Mouse (Mus musculus): ENCODE data around the gene Eif4e2. TPM values are rescaled to one million over a fixed set of nuclear protein-coding genes. Genes with fewer than 3 reads are reported as not detected.

Gene Eif4e2
- polyA plus RNA-seq, 1 experiment from 2014 or later, result 152 TPM

- H3K9me3 ChIP-seq (ENCODE audit: control insufficient read depth, low read length), result no peaks in the 10 kb centered on the region
- H3K9ac ChIP-seq (ENCODE audit: low read depth, low read length), result no peak overlapping the region
- no peak for DNase-seq (ENCODE audit: low spot score)
- H3K36me3 ChIP-seq (ENCODE audit: control insufficient read depth, insufficient read depth, low read length), result no peaks in the 10 kb centered on the region
- H3K27ac ChIP-seq (ENCODE audit: low read depth, low read length), result no peak overlapping the region
- no peak for ATAC-seq (replicated peaks; ENCODE audit: low FRiP score)
- no peak overlapping the region for H3K4me3 ChIP-seq (ENCODE audit: low read depth, low read length)
- peaks cover 22% of the 10 kb centered on the region for H3K27me3 ChIP-seq (replicated peaks; ENCODE audit: control insufficient read depth, insufficient read depth, low read length)
- 23% methylated on average over 17 of the region's 17 CpGs for WGBS
- no peaks in the 10 kb centered on the region; the same call in 1 of the 2 replicates for H3K4me1 ChIP-seq (replicated peaks; ENCODE audit: control insufficient read depth, insufficient read depth, low read length)
- H3K4me2 ChIP-seq, result no peak overlapping the region
These were observed 7.4 kb upstream of the Eif4e2 start for GRCm38 (mm10) chr1:87206339-87206738.

GRCm38 (mm10) chr1:87211431-87211830 lies 2.3 kb upstream of the Eif4e2 start:
- H3K4me2 ChIP-seq, result no peak overlapping the region
- H3K4me1 ChIP-seq (replicated peaks; ENCODE audit: control insufficient read depth, insufficient read depth, low read length), result peaks cover 20% of the 10 kb centered on the region
- ATAC-seq (replicated peaks; ENCODE audit: low FRiP score) (no peak), DNase-seq (ENCODE audit: low spot score) (no peak)
- no peak overlapping the region for H3K4me3 ChIP-seq (ENCODE audit: low read depth, low read length)
- no peaks in the 10 kb centered on the region for H3K36me3 ChIP-seq (ENCODE audit: control insufficient read depth, insufficient read depth, low read length)
- peaks cover 16% of the 10 kb centered on the region for H3K27me3 ChIP-seq (replicated peaks; ENCODE audit: control insufficient read depth, insufficient read depth, low read length)
- no peak overlapping the region for H3K9ac ChIP-seq (ENCODE audit: low read depth, low read length)
- no peaks in the 10 kb centered on the region for H3K9me3 ChIP-seq (ENCODE audit: control insufficient read depth, low read length)
- WGBS, result 78% methylated on average over 4 of the region's 4 CpGs
- no peak overlapping the region for H3K27ac ChIP-seq (ENCODE audit: low read depth, low read length)

- ATAC-seq (replicated peaks; ENCODE audit: low FRiP score) (no peak), DNase-seq (ENCODE audit: low spot score) (no peak)
- peak overlapping the region; percentile 77 for H3K4me2 ChIP-seq
- no peaks in the 10 kb centered on the region for H3K27me3 ChIP-seq (replicated peaks; ENCODE audit: control insufficient read depth, insufficient read depth, low read length)
- H3K4me1 ChIP-seq (replicated peaks; ENCODE audit: control insufficient read depth, insufficient read depth, low read length), result peaks cover 22% of the 10 kb centered on the region
- H3K36me3 ChIP-seq (ENCODE audit: control insufficient read depth, insufficient read depth, low read length), result peaks cover 4% of the 10 kb centered on the region; the same call in 1 of the 2 replicates
- peak overlapping the region; percentile 99 for H3K9ac ChIP-seq (ENCODE audit: low read depth, low read length)
- no peaks in the 10 kb centered on the region for H3K9me3 ChIP-seq (ENCODE audit: control insufficient read depth, low read length)
- peak overlapping the region; percentile 92 for H3K4me3 ChIP-seq (ENCODE audit: low read depth, low read length)
- peak overlapping the region; percentile 99 for H3K27ac ChIP-seq (ENCODE audit: low read depth, low read length)
- 19% methylated on average over 4 of the region's 4 CpGs for WGBS
These were observed 1.0 kb downstream of the Eif4e2 start for GRCm38 (mm10) chr1:87214748-87215147.

GRCm38 (mm10) chr1:87217938-87218337 lies 4.2 kb downstream of the Eif4e2 start:
- Histone ChIP-seq H3K27ac (ENCODE audit: low read depth, low read length) (no peak overlapping the region), H3K9ac (ENCODE audit: low read depth, low read length) (no peak overlapping the region), H3K4me1 (replicated peaks; ENCODE audit: control insufficient read depth, insufficient read depth, low read length) (peaks cover 21% of the 10 kb centered on the region), H3K4me2 (no peak overlapping the region), H3K36me3 (ENCODE audit: control insufficient read depth, insufficient read depth, low read length) (peaks cover 29% of the 10 kb centered on the region), H3K4me3 (ENCODE audit: low read depth, low read length) (no peak overlapping the region), H3K27me3 (replicated peaks; ENCODE audit: control insufficient read depth, insufficient read depth, low read length) (no peaks in the 10 kb centered on the region), H3K9me3 (ENCODE audit: control insufficient read depth, low read length) (no peaks in the 10 kb centered on the region)
- 59% methylated on average over 3 of the region's 3 CpGs for WGBS
- DNase-seq (ENCODE audit: low spot score) (no peak), ATAC-seq (replicated peaks; ENCODE audit: low FRiP score) (no peak)

GRCm38 (mm10) chr1:87225739-87226138 lies 12.0 kb downstream of the Eif4e2 start:
- Histone ChIP-seq H3K4me2 (no peak overlapping the region), H3K36me3 (ENCODE audit: control insufficient read depth, insufficient read depth, low read length) (peaks cover 57% of the 10 kb centered on the region), H3K4me3 (ENCODE audit: low read depth, low read length) (no peak overlapping the region), H3K27ac (ENCODE audit: low read depth, low read length) (no peak overlapping the region), H3K9me3 (ENCODE audit: control insufficient read depth, low read length) (no peaks in the 10 kb centered on the region), H3K9ac (ENCODE audit: low read depth, low read length) (no peak overlapping the region), H3K27me3 (replicated peaks; ENCODE audit: control insufficient read depth, insufficient read depth, low read length) (no peaks in the 10 kb centered on the region), H3K4me1 (replicated peaks; ENCODE audit: control insufficient read depth, insufficient read depth, low read length) (no peaks in the 10 kb centered on the region)
- ATAC-seq (replicated peaks; ENCODE audit: low FRiP score) (no peak), DNase-seq (ENCODE audit: low spot score) (no peak)
- WGBS, result 93% methylated on average over 8 of the region's 8 CpGs

GRCm38 (mm10) chr1:87226409-87227159 lies 12.9 kb downstream of the Eif4e2 start:
- no peak overlapping the region for H3K27ac ChIP-seq (ENCODE audit: low read depth, low read length)
- H3K36me3 ChIP-seq (ENCODE audit: control insufficient read depth, insufficient read depth, low read length), result peaks cover 50% of the 10 kb centered on the region
- no peaks in the 10 kb centered on the region for H3K9me3 ChIP-seq (ENCODE audit: control insufficient read depth, low read length)
- H3K27me3 ChIP-seq (replicated peaks; ENCODE audit: control insufficient read depth, insufficient read depth, low read length), result no peaks in the 10 kb centered on the region
- 87% methylated on average over 1 of the region's 1 CpGs for whole genome bisulfite sequencing
- no peak for DNase-seq (ENCODE audit: low spot score)
- H3K4me3 ChIP-seq (ENCODE audit: low read depth, low read length), result no peak overlapping the region
- ATAC-seq (replicated peaks; ENCODE audit: low FRiP score), result no peak
- H3K4me1 ChIP-seq (replicated peaks; ENCODE audit: control insufficient read depth, insufficient read depth, low read length), result no peaks in the 10 kb centered on the region
- no peak overlapping the region for H3K9ac ChIP-seq (ENCODE audit: low read depth, low read length)
- H3K4me2 ChIP-seq, result no peak overlapping the region

GRCm38 (mm10) chr1:87227160-87227550 lies 13.4 kb downstream of the Eif4e2 start:
- no peaks in the 10 kb centered on the region for H3K9me3 ChIP-seq (ENCODE audit: control insufficient read depth, low read length)
- no peak for DNase-seq (ENCODE audit: low spot score)

GRCm38 (mm10) chr1:87230606-87231005 lies 16.9 kb downstream of the Eif4e2 start:
- DNase-seq (ENCODE audit: low spot score) (no peak), ATAC-seq (replicated peaks; ENCODE audit: low FRiP score) (no peak)
- WGBS, result 84% methylated on average over 5 of the region's 5 CpGs
- Histone ChIP-seq H3K27me3 (replicated peaks; ENCODE audit: control insufficient read depth, insufficient read depth, low read length) (no peaks in the 10 kb centered on the region), H3K4me1 (replicated peaks; ENCODE audit: control insufficient read depth, insufficient read depth, low read length) (no peaks in the 10 kb centered on the region), H3K4me2 (no peak overlapping the region), H3K9me3 (ENCODE audit: control insufficient read depth, low read length) (no peaks in the 10 kb centered on the region), H3K36me3 (ENCODE audit: control insufficient read depth, insufficient read depth, low read length) (peaks cover 36% of the 10 kb centered on the region), H3K9ac (ENCODE audit: low read depth, low read length) (no peak overlapping the region), H3K27ac (ENCODE audit: low read depth, low read length) (no peak overlapping the region), H3K4me3 (ENCODE audit: low read depth, low read length) (no peak overlapping the region)

More at GRCm38 (mm10) chr1:87227160-87227550, 13.4 kb downstream of the Eif4e2 start:
- Histone ChIP-seq H3K4me2 (no peak overlapping the region), H3K4me3 (ENCODE audit: low read depth, low read length) (no peak overlapping the region), H3K27me3 (replicated peaks; ENCODE audit: control insufficient read depth, insufficient read depth, low read length) (no peaks in the 10 kb centered on the region), H3K36me3 (ENCODE audit: control insufficient read depth, insufficient read depth, low read length) (peaks cover 47% of the 10 kb centered on the region), H3K4me1 (replicated peaks; ENCODE audit: control insufficient read depth, insufficient read depth, low read length) (no peaks in the 10 kb centered on the region), H3K9ac (ENCODE audit: low read depth, low read length) (no peak overlapping the region), H3K27ac (ENCODE audit: low read depth, low read length) (no peak overlapping the region)
- 97% methylated on average over 3 of the region's 3 CpGs for WGBS
- no peak for ATAC-seq (replicated peaks; ENCODE audit: low FRiP score)

- H3K36me3 ChIP-seq (ENCODE audit: control insufficient read depth, insufficient read depth, low read length), result peaks cover 22% of the 10 kb centered on the region
- no peaks in the 10 kb centered on the region for H3K27me3 ChIP-seq (replicated peaks; ENCODE audit: control insufficient read depth, insufficient read depth, low read length)
- no peak overlapping the region for H3K4me3 ChIP-seq (ENCODE audit: low read depth, low read length)
- H3K4me1 ChIP-seq (replicated peaks; ENCODE audit: control insufficient read depth, insufficient read depth, low read length), result no peaks in the 10 kb centered on the region
- ATAC-seq (replicated peaks; ENCODE audit: low FRiP score) (no peak), DNase-seq (ENCODE audit: low spot score) (no peak)
- WGBS, result 92% methylated on average over 7 of the region's 7 CpGs
- H3K9me3 ChIP-seq (ENCODE audit: control insufficient read depth, low read length), result no peaks in the 10 kb centered on the region
- no peak overlapping the region for H3K4me2 ChIP-seq
- H3K9ac ChIP-seq (ENCODE audit: low read depth, low read length), result no peak overlapping the region
- no peak overlapping the region for H3K27ac ChIP-seq (ENCODE audit: low read depth, low read length)
These were observed 18.5 kb downstream of the Eif4e2 start for GRCm38 (mm10) chr1:87232197-87232596.

All from liver, embryonic 11.5 days (tissue).